Mouse (Mus musculus) hindbrain, embryonic 13.5 days (tissue): ENCODE data around the gene Cry2. TPM values are rescaled to one million over a fixed set of nuclear protein-coding genes. Genes with fewer than 3 reads are reported as not detected.

Experiments used
- ATAC-seq: fragments of 200-750 bp; cut with Nextera tagmentation; 2 replicates; pipeline ENCODE4 v1.8.0; 2017; ENCODE audit warnings: moderate TSS enrichment; ENCODE audit not compliant: low FRiP score
- H3K27ac ChIP-seq: fragments of 300-500 bp; sonication (generic); 2 replicates; pipeline ENCODE4 v1.5.1; 2015; ENCODE audit warnings: inconsistent platforms, mild to moderate bottlenecking, moderate library complexity
- H3K27me3 ChIP-seq: fragments of 300-500 bp; sonication (generic); 2 replicates; pipeline ENCODE4 v1.6.1; 2015; ENCODE audit warnings: mild to moderate bottlenecking, inconsistent platforms
- H3K36me3 ChIP-seq: fragments of 300-500 bp; sonication (generic); 2 replicates; pipeline ENCODE4 v1.6.1; 2015; ENCODE audit warnings: mild to moderate bottlenecking, inconsistent platforms
- H3K4me1 ChIP-seq: fragments of 300-500 bp; sonication (generic); replicated peaks from 2 replicates; pipeline ENCODE4 v1.6.1; 2015; ENCODE audit warnings: inconsistent platforms
- H3K4me2 ChIP-seq: fragments of 300-500 bp; sonication (generic); 2 replicates; pipeline ENCODE4 v1.6.1; 2015; ENCODE audit warnings: inconsistent platforms, mild to moderate bottlenecking, moderate library complexity
- H3K4me3 ChIP-seq: fragments of 300-500 bp; sonication (generic); 2 replicates; pipeline ENCODE4 v1.5.1; 2015; ENCODE audit warnings: mild to moderate bottlenecking, inconsistent platforms
- H3K9ac ChIP-seq: fragments of 300-500 bp; sonication (generic); 2 replicates; pipeline ENCODE4 v1.6.1; 2015; ENCODE audit warnings: mild to moderate bottlenecking, inconsistent platforms
- H3K9me3 ChIP-seq: fragments of 300-500 bp; sonication (generic); 2 replicates; pipeline ENCODE4 v1.6.1; 2016; ENCODE audit warnings: inconsistent platforms
- WGBS: fragments of 180-500 bp; shearing (Covaris S2); methylation state at CpG from one replicate; pipeline ENCODE4 v1.1.7; 2015; 5-methylcytosine and 5-hydroxymethylcytosine counted together
- polyA plus RNA-seq: library from polyadenylated mRNA; unstranded; fragments of >200 nt; fragmentation: Nextera tagmentation; extraction: Ambion mirVana; gene quantifications from 2 replicates; pipeline ENCODE4 v1.2.1, GENCODE M21; 2015

The Cry2 gene
- polyA plus RNA-seq, 1 experiment from 2014 or later = 36.8 TPM

- no peak for ATAC-seq
- H3K9ac ChIP-seq = no peak overlapping the region
- no peaks in the 10 kb centered on the region for H3K36me3 ChIP-seq
- WGBS = 75% methylated on average over 6 of the region's 6 CpGs
- no peak overlapping the region for H3K4me2 ChIP-seq
- H3K27me3 ChIP-seq = 0 out of 2 replicates have a peak, but pooled peaks cover 5% of the 10 kb centered on the region
- peaks cover 10% of the 10 kb centered on the region; the same call in 1 of the 2 replicates for H3K4me1 ChIP-seq
- no peaks in the 10 kb centered on the region for H3K9me3 ChIP-seq
- no peak overlapping the region for H3K4me3 ChIP-seq
- no peak overlapping the region for H3K27ac ChIP-seq
Observed at GRCm38 (mm10) chr2:92440432-92440831, 6.6 kb upstream of the Cry2 start.

- no peaks in the 10 kb centered on the region for H3K36me3 ChIP-seq
- H3K4me1 ChIP-seq = peaks cover 18% of the 10 kb centered on the region
- no peak overlapping the region for H3K9ac ChIP-seq
- no peak overlapping the region for H3K4me2 ChIP-seq
- H3K27me3 ChIP-seq = 0 out of 2 replicates have a peak, but pooled peaks cover 5% of the 10 kb centered on the region
- no peaks in the 10 kb centered on the region for H3K9me3 ChIP-seq
- H3K4me3 ChIP-seq = no peak overlapping the region
- no peak for ATAC-seq
- 66% methylated on average over 3 of the region's 3 CpGs for WGBS
- H3K27ac ChIP-seq = no peak overlapping the region
Observed at GRCm38 (mm10) chr2:92438567-92438966, 4.7 kb upstream of the Cry2 start.

- no peak for ATAC-seq
Observed at GRCm38 (mm10) chr2:92437875-92438274, 4.0 kb upstream of the Cry2 start.

GRCm38 (mm10) chr2:92437366-92437765 is 3.5 kb upstream of the Cry2 start:
- ATAC-seq = no peak
- 81% methylated on average over 4 of the region's 4 CpGs for WGBS

More at GRCm38 (mm10) chr2:92437875-92438274, 4.0 kb upstream of the Cry2 start:
- under 1% methylated on average over 5 of the region's 5 CpGs for WGBS
- H3K27me3 ChIP-seq = 0 out of 2 replicates have a peak, but pooled peaks cover 5% of the 10 kb centered on the region
- no peaks in the 10 kb centered on the region for H3K9me3 ChIP-seq
- no peak overlapping the region for H3K27ac ChIP-seq
- H3K36me3 ChIP-seq = no peaks in the 10 kb centered on the region
- no peak overlapping the region for H3K4me3 ChIP-seq
- H3K9ac ChIP-seq = no peak overlapping the region
- peaks cover 24% of the 10 kb centered on the region for H3K4me1 ChIP-seq
- peak overlapping the region; percentile 39; the same call in 1 of the 2 replicates for H3K4me2 ChIP-seq

GRCm38 (mm10) chr2:92435023-92435422 is 1.2 kb upstream of the Cry2 start:
- H3K4me3 ChIP-seq = no peak overlapping the region
- H3K27ac ChIP-seq = peak overlapping the region; percentile 46; the same call in 1 of the 2 replicates
- H3K27me3 ChIP-seq = 0 out of 2 replicates have a peak, but pooled peaks cover 5% of the 10 kb centered on the region
- H3K36me3 ChIP-seq = no peaks in the 10 kb centered on the region
- H3K4me1 ChIP-seq = peaks cover 44% of the 10 kb centered on the region
- ATAC-seq = no peak
- 63% methylated on average over 6 of the region's 6 CpGs for WGBS
- H3K9me3 ChIP-seq = no peaks in the 10 kb centered on the region
- H3K9ac ChIP-seq = peak overlapping the region; percentile 59; the same call in 1 of the 2 replicates
- H3K4me2 ChIP-seq = peak overlapping the region; percentile 94

More at GRCm38 (mm10) chr2:92437366-92437765, 3.5 kb upstream of the Cry2 start:
- H3K4me3 ChIP-seq = no peak overlapping the region
- H3K9ac ChIP-seq = no peak overlapping the region
- H3K4me2 ChIP-seq = no peak overlapping the region; the same call in 1 of the 2 replicates
- H3K9me3 ChIP-seq = no peaks in the 10 kb centered on the region
- no peaks in the 10 kb centered on the region for H3K36me3 ChIP-seq
- peaks cover 26% of the 10 kb centered on the region for H3K4me1 ChIP-seq
- no peak overlapping the region for H3K27ac ChIP-seq
- 0 out of 2 replicates have a peak, but pooled peaks cover 5% of the 10 kb centered on the region for H3K27me3 ChIP-seq

- WGBS = 8% methylated on average over 12 of the region's 12 CpGs
- peaks cover 50% of the 10 kb centered on the region for H3K4me1 ChIP-seq
Observed at GRCm38 (mm10) chr2:92434375-92434745, 517 bp upstream of the Cry2 start.

GRCm38 (mm10) chr2:92432299-92433295 is 1.2 kb downstream of the Cry2 start:
- Histone ChIP-seq H3K36me3 (no peaks in the 10 kb centered on the region), H3K4me1 (peaks cover 64% of the 10 kb centered on the region), H3K9ac (peak overlapping the region; percentile 91), H3K27me3 (0 out of 2 replicates have a peak, but pooled peaks cover 5% of the 10 kb centered on the region), H3K27ac (peak overlapping the region; percentile 93), H3K4me2 (peak overlapping the region; percentile 94), H3K4me3 (peak overlapping the region; percentile 89), H3K9me3 (no peaks in the 10 kb centered on the region)
- 30% methylated on average over 17 of the region's 17 CpGs for WGBS
- no peak for ATAC-seq

More at GRCm38 (mm10) chr2:92434375-92434745, 517 bp upstream of the Cry2 start:
- ATAC-seq = no peak
- no peaks in the 10 kb centered on the region for H3K9me3 ChIP-seq
- 0 out of 2 replicates have a peak, but pooled peaks cover 5% of the 10 kb centered on the region for H3K27me3 ChIP-seq
- H3K9ac ChIP-seq = peak overlapping the region; percentile 59
- peak overlapping the region; percentile 46 for H3K27ac ChIP-seq
- H3K4me3 ChIP-seq = peak overlapping the region; percentile 89
- no peaks in the 10 kb centered on the region for H3K36me3 ChIP-seq
- H3K4me2 ChIP-seq = peak overlapping the region; percentile 94

GRCm38 (mm10) chr2:92431611-92432179 is 2.1 kb downstream of the Cry2 start:
- Histone ChIP-seq H3K4me1 (peaks cover 72% of the 10 kb centered on the region), H3K27me3 (0 out of 2 replicates have a peak, but pooled peaks cover 5% of the 10 kb centered on the region), H3K27ac (peak overlapping the region; percentile 93), H3K4me3 (peak overlapping the region; percentile 89), H3K9ac (peak overlapping the region; percentile 91), H3K9me3 (no peaks in the 10 kb centered on the region), H3K36me3 (no peaks in the 10 kb centered on the region), H3K4me2 (peak overlapping the region; percentile 94)
- ATAC-seq = no peak
- 15% methylated on average over 11 of the region's 11 CpGs for WGBS

GRCm38 (mm10) chr2:92430723-92431541 is 2.9 kb downstream of the Cry2 start:
- Histone ChIP-seq H3K27me3 (0 out of 2 replicates have a peak, but pooled peaks cover under 1% of the 10 kb centered on the region), H3K9me3 (no peaks in the 10 kb centered on the region), H3K4me1 (peaks cover 80% of the 10 kb centered on the region), H3K4me3 (peak overlapping the region; percentile 89), H3K4me2 (peak overlapping the region; percentile 94), H3K36me3 (no peaks in the 10 kb centered on the region), H3K9ac (peak overlapping the region; percentile 91), H3K27ac (peak overlapping the region; percentile 93)
- ATAC-seq = peak; percentile 43
- WGBS = 51% methylated on average over 21 of the region's 21 CpGs

GRCm38 (mm10) chr2:92430089-92430488 is 3.8 kb downstream of the Cry2 start:
- no peak for ATAC-seq
- Histone ChIP-seq H3K27me3 (no peaks in the 10 kb centered on the region), H3K4me2 (no peak overlapping the region), H3K9me3 (no peaks in the 10 kb centered on the region), H3K4me1 (peaks cover 88% of the 10 kb centered on the region), H3K27ac (no peak overlapping the region), H3K9ac (no peak overlapping the region), H3K4me3 (no peak overlapping the region), H3K36me3 (peaks cover 5% of the 10 kb centered on the region; the same call in 1 of the 2 replicates)
- 84% methylated on average over 2 of the region's 2 CpGs for WGBS

- ATAC-seq = no peak
- Histone ChIP-seq H3K9ac (peak overlapping the region; percentile 51; the same call in 1 of the 2 replicates), H3K36me3 (peaks cover 25% of the 10 kb centered on the region), H3K9me3 (no peaks in the 10 kb centered on the region), H3K4me3 (no peak overlapping the region), H3K4me2 (no peak overlapping the region), H3K27ac (peak overlapping the region; percentile 48), H3K4me1 (peaks cover 96% of the 10 kb centered on the region), H3K27me3 (no peaks in the 10 kb centered on the region)
- 70% methylated on average over 6 of the region's 6 CpGs for WGBS
Observed at GRCm38 (mm10) chr2:92427882-92428281, 6.0 kb downstream of the Cry2 start.
